Mouse (Mus musculus): ENCODE measurements at regions not wholly inside any gene's neighbourhood (a gene's known extent, or its start where the extent isn't known, plus 50 kb on each side); places are given as distances from the start of the nearest gene placed in this dataset.

- Histone ChIP-seq H3K9me3 (replicated peaks; ENCODE audit: control insufficient read depth, low read length) (no peaks in the 10 kb centered on the region), H3K4me3 (ENCODE audit: low read depth, low read length) (no peak overlapping the region), H3K36me3 (replicated peaks; ENCODE audit: control insufficient read depth, insufficient read depth, low read depth, low read length) (no peaks in the 10 kb centered on the region), H3K27me3 (ENCODE audit: control insufficient read depth, insufficient read depth, low read length) (no peaks in the 10 kb centered on the region), H3K4me2 (ENCODE audit: low read depth, low read length) (no peak overlapping the region), H3K9ac (replicated peaks; ENCODE audit: low read length) (no peak overlapping the region), H3K4me1 (ENCODE audit: control insufficient read depth, insufficient read depth, low read length) (no peaks in the 10 kb centered on the region), H3K27ac (replicated peaks; ENCODE audit: low read depth, low read length) (no peak overlapping the region)
- 77% methylated on average over 11 of the region's 11 CpGs for WGBS
- no peak for ATAC-seq (replicated peaks; ENCODE audit: insufficient number of reproducible peaks, low FRiP score, low TSS enrichment, low read depth)
- no peak for DNase-seq (ENCODE audit: low spot score)
Measured at GRCm38 (mm10) chr1:91624531-91625300, 84.4 kb downstream of the Asb1 start.

- no peak for DNase-seq (ENCODE audit: low spot score)
- no peak for ATAC-seq (replicated peaks; ENCODE audit: insufficient number of reproducible peaks, low FRiP score, low TSS enrichment, low read depth)
- no peak overlapping the region for H3K4me2 ChIP-seq (ENCODE audit: low read depth, low read length)
- H3K27me3 ChIP-seq (ENCODE audit: control insufficient read depth, insufficient read depth, low read length) = no peaks in the 10 kb centered on the region
- H3K9ac ChIP-seq (replicated peaks; ENCODE audit: low read length) = no peak overlapping the region
- no peaks in the 10 kb centered on the region for H3K36me3 ChIP-seq (replicated peaks; ENCODE audit: control insufficient read depth, insufficient read depth, low read depth, low read length)
- no peak overlapping the region for H3K4me3 ChIP-seq (ENCODE audit: low read depth, low read length)
- H3K9me3 ChIP-seq (replicated peaks; ENCODE audit: control insufficient read depth, low read length) = no peaks in the 10 kb centered on the region
- H3K4me1 ChIP-seq (ENCODE audit: control insufficient read depth, insufficient read depth, low read length) = no peaks in the 10 kb centered on the region
- 76% methylated on average over 11 of the region's 11 CpGs for WGBS
- no peak overlapping the region for H3K27ac ChIP-seq (replicated peaks; ENCODE audit: low read depth, low read length)
Measured at GRCm38 (mm10) chr1:91626090-91626489, 85.7 kb downstream of the Asb1 start.

GRCm38 (mm10) chr1:91630206-91630605, 89.9 kb downstream of the Asb1 start:
- Histone ChIP-seq H3K36me3 (replicated peaks; ENCODE audit: control insufficient read depth, insufficient read depth, low read depth, low read length) (no peaks in the 10 kb centered on the region), H3K4me3 (ENCODE audit: low read depth, low read length) (no peak overlapping the region), H3K9ac (replicated peaks; ENCODE audit: low read length) (no peak overlapping the region), H3K27ac (replicated peaks; ENCODE audit: low read depth, low read length) (0 out of 2 replicates have a peak overlapping the region, but pooled peaks have one; percentile 20), H3K4me2 (ENCODE audit: low read depth, low read length) (no peak overlapping the region), H3K4me1 (ENCODE audit: control insufficient read depth, insufficient read depth, low read length) (no peaks in the 10 kb centered on the region), H3K27me3 (ENCODE audit: control insufficient read depth, insufficient read depth, low read length) (no peaks in the 10 kb centered on the region), H3K9me3 (replicated peaks; ENCODE audit: control insufficient read depth, low read length) (no peaks in the 10 kb centered on the region)
- WGBS = 77% methylated on average over 12 of the region's 12 CpGs
- no peak for DNase-seq (ENCODE audit: low spot score)
- ATAC-seq (replicated peaks; ENCODE audit: insufficient number of reproducible peaks, low FRiP score, low TSS enrichment, low read depth) = no peak

- Histone ChIP-seq H3K4me2 (ENCODE audit: low read depth, low read length) (no peak overlapping the region), H3K36me3 (replicated peaks; ENCODE audit: control insufficient read depth, insufficient read depth, low read depth, low read length) (no peaks in the 10 kb centered on the region), H3K4me3 (ENCODE audit: low read depth, low read length) (no peak overlapping the region), H3K27me3 (ENCODE audit: control insufficient read depth, insufficient read depth, low read length) (no peaks in the 10 kb centered on the region), H3K27ac (replicated peaks; ENCODE audit: low read depth, low read length) (no peak overlapping the region), H3K9me3 (replicated peaks; ENCODE audit: control insufficient read depth, low read length) (no peaks in the 10 kb centered on the region), H3K9ac (replicated peaks; ENCODE audit: low read length) (no peak overlapping the region), H3K4me1 (ENCODE audit: control insufficient read depth, insufficient read depth, low read length) (no peaks in the 10 kb centered on the region)
- 84% methylated on average over 6 of the region's 6 CpGs for WGBS
- no peak for ATAC-seq (replicated peaks; ENCODE audit: insufficient number of reproducible peaks, low FRiP score, low TSS enrichment, low read depth)
- DNase-seq (ENCODE audit: low spot score) = no peak
Measured at GRCm38 (mm10) chr1:91630871-91631410, 90.6 kb downstream of the Asb1 start.

GRCm38 (mm10) chr1:91632906-91633493, 92.7 kb downstream of the Asb1 start:
- Histone ChIP-seq H3K4me3 (ENCODE audit: low read depth, low read length) (no peak overlapping the region), H3K4me1 (ENCODE audit: control insufficient read depth, insufficient read depth, low read length) (no peaks in the 10 kb centered on the region), H3K27me3 (ENCODE audit: control insufficient read depth, insufficient read depth, low read length) (no peaks in the 10 kb centered on the region), H3K36me3 (replicated peaks; ENCODE audit: control insufficient read depth, insufficient read depth, low read depth, low read length) (no peaks in the 10 kb centered on the region), H3K4me2 (ENCODE audit: low read depth, low read length) (no peak overlapping the region), H3K9me3 (replicated peaks; ENCODE audit: control insufficient read depth, low read length) (no peaks in the 10 kb centered on the region), H3K27ac (replicated peaks; ENCODE audit: low read depth, low read length) (no peak overlapping the region), H3K9ac (replicated peaks; ENCODE audit: low read length) (no peak overlapping the region)
- peak; percentile 42; the same call in 1 of the 2 replicates for ATAC-seq (replicated peaks; ENCODE audit: insufficient number of reproducible peaks, low FRiP score, low TSS enrichment, low read depth)
- WGBS = 65% methylated on average over 15 of the region's 15 CpGs
- peak; percentile 30 for DNase-seq (ENCODE audit: low spot score)

GRCm38 (mm10) chr1:91636571-91636970, 96.2 kb downstream of the Asb1 start:
- H3K9ac ChIP-seq (replicated peaks; ENCODE audit: low read length) = no peak overlapping the region
- WGBS = 83% methylated on average over 2 of the region's 2 CpGs

GRCm38 (mm10) chr1:91640551-91640950, 100.2 kb downstream of the Asb1 start:
- no peaks in the 10 kb centered on the region for H3K9me3 ChIP-seq (replicated peaks; ENCODE audit: control insufficient read depth, low read length)
- no peak overlapping the region for H3K4me2 ChIP-seq (ENCODE audit: low read depth, low read length)
- no peaks in the 10 kb centered on the region for H3K36me3 ChIP-seq (replicated peaks; ENCODE audit: control insufficient read depth, insufficient read depth, low read depth, low read length)
- no peak for DNase-seq (ENCODE audit: low spot score)
- H3K4me1 ChIP-seq (ENCODE audit: control insufficient read depth, insufficient read depth, low read length) = no peaks in the 10 kb centered on the region
- no peak overlapping the region for H3K27ac ChIP-seq (replicated peaks; ENCODE audit: low read depth, low read length)
- ATAC-seq (replicated peaks; ENCODE audit: insufficient number of reproducible peaks, low FRiP score, low TSS enrichment, low read depth) = no peak
- no peak overlapping the region for H3K4me3 ChIP-seq (ENCODE audit: low read depth, low read length)
- H3K27me3 ChIP-seq (ENCODE audit: control insufficient read depth, insufficient read depth, low read length) = no peaks in the 10 kb centered on the region
- H3K9ac ChIP-seq (replicated peaks; ENCODE audit: low read length) = no peak overlapping the region
- WGBS = 63% methylated on average over 5 of the region's 5 CpGs

More at GRCm38 (mm10) chr1:91636571-91636970, 96.2 kb downstream of the Asb1 start:
- Histone ChIP-seq H3K27me3 (ENCODE audit: control insufficient read depth, insufficient read depth, low read length) (no peaks in the 10 kb centered on the region), H3K36me3 (replicated peaks; ENCODE audit: control insufficient read depth, insufficient read depth, low read depth, low read length) (no peaks in the 10 kb centered on the region), H3K9me3 (replicated peaks; ENCODE audit: control insufficient read depth, low read length) (no peaks in the 10 kb centered on the region), H3K4me3 (ENCODE audit: low read depth, low read length) (no peak overlapping the region), H3K4me1 (ENCODE audit: control insufficient read depth, insufficient read depth, low read length) (no peaks in the 10 kb centered on the region), H3K4me2 (ENCODE audit: low read depth, low read length) (no peak overlapping the region), H3K27ac (replicated peaks; ENCODE audit: low read depth, low read length) (no peak overlapping the region)
- DNase-seq (ENCODE audit: low spot score) (no peak), ATAC-seq (replicated peaks; ENCODE audit: insufficient number of reproducible peaks, low FRiP score, low TSS enrichment, low read depth) (no peak)

GRCm38 (mm10) chr1:91658991-91659441, 118.7 kb downstream of the Asb1 start:
- H3K9me3 ChIP-seq (replicated peaks; ENCODE audit: control insufficient read depth, low read length) = no peaks in the 10 kb centered on the region
- no peaks in the 10 kb centered on the region for H3K36me3 ChIP-seq (replicated peaks; ENCODE audit: control insufficient read depth, insufficient read depth, low read depth, low read length)
- no peak overlapping the region for H3K9ac ChIP-seq (replicated peaks; ENCODE audit: low read length)
- DNase-seq (ENCODE audit: low spot score) (no peak), ATAC-seq (replicated peaks; ENCODE audit: insufficient number of reproducible peaks, low FRiP score, low TSS enrichment, low read depth) (no peak)
- WGBS = 73% methylated on average over 15 of the region's 15 CpGs
- H3K4me2 ChIP-seq (ENCODE audit: low read depth, low read length) = no peak overlapping the region
- no peaks in the 10 kb centered on the region for H3K27me3 ChIP-seq (ENCODE audit: control insufficient read depth, insufficient read depth, low read length)
- H3K4me3 ChIP-seq (ENCODE audit: low read depth, low read length) = no peak overlapping the region
- no peak overlapping the region for H3K27ac ChIP-seq (replicated peaks; ENCODE audit: low read depth, low read length)
- no peaks in the 10 kb centered on the region for H3K4me1 ChIP-seq (ENCODE audit: control insufficient read depth, insufficient read depth, low read length)
